Mouse (Mus musculus): Measurements from ENCODE around the gene Ei24.

The Ei24 gene

DNA sequence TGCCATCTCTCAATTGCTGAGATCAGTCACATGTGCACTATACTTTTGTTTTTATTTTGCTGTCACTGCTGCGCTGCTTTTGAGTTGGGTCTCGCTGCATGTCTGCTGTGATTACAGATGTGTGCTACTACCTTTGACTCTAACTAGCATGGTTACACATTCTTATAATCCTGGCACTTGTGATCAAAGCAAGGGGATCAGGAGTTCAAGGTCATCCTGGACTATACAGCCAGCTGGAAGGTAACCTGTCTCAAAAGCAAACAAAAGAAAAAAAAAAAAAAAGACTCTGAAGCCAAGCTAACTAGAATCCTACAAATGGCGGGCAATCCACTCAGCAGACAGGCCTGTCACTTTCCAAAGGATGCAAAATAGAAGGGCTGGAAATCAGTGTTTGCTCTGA lies 5.0 kb downstream of the Ei24 start:
- no peak for DNase-seq

- no peak for DNase-seq
Measured at GRCm38 (mm10) chr9:36783921-36784320, 13.3 kb downstream of the Ei24 start.

GRCm38 (mm10) chr9:36769048-36769413 lies 28.2 kb downstream of the Ei24 start:
- no peak for DNase-seq

- no peak for DNase-seq
Measured at GRCm38 (mm10) chr9:36768156-36769047, 28.8 kb downstream of the Ei24 start.

- peak; percentile 100 for DNase-seq
Measured at GRCm38 (mm10) chr9:36767203-36768143, 29.7 kb downstream of the Ei24 start, which contains the start of gene Stt3a. Stt3a (minus strand) TSS chr9:36767679.

DNA sequence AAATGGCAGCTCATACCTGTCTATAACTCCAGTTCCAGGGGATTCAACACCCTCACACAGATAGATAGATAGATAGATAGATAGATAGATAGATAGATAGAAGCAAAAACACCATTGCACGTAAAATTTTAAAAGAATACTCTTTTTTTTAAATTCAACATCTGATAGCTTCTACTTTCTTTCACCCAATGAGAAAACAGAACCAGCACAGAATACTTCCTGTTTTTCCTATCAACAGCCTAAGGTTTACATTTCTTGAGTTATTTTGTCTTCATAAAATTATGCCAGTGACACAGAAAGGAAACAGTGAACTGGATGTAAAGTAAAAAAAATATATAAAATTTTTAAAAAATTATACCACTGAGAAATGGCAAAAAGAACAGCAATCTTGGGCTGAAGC lies 32.8 kb downstream of the Ei24 start:
- no peak for DNase-seq

Data from right cerebral cortex, adult 18-20 months (tissue).